In genomic region chr4:127076875-127077548, GRCm38 (mm10) we compare ENCODE assay signal across 8 mouse cellular contexts. TPM values are rescaled to one million over a fixed set of nuclear protein-coding genes. Genes with fewer than 3 reads are reported as not detected.
DNase-seq lines count a peak whose midpoint lies in the region; ATAC-seq and TF ChIP-seq lines count a peak whose summit lies in the region.

Gene Zmym6 (plus strand): TSS chr4:127077383.

- H3K9ac ChIP-seq in hindbrain, embryonic 16.5 days (ENCODE audit: low read depth, low read length) = peak within 1 kb of the TSS; percentile 68

- DNase-seq in adipocyte (ENCODE audit: low spot score) = peak; percentile 87
- peak; percentile 95 for DNase-seq in gastrocnemius, adult 2 months
- peak; percentile 92 for DNase-seq in left cerebral cortex, adult 11 months (ENCODE audit: low spot score)
- DNase-seq in lung, postnatal 36 days = peak; percentile 96
- peak; percentile 98 for DNase-seq in retina, postnatal 1 day
- peak; percentile 96 for DNase-seq in thymus, postnatal 4 days

- H3K27me3 ChIP-seq in hindbrain, embryonic 16.5 days (replicated peaks; ENCODE audit: control insufficient read depth, insufficient read depth, low read length) = no peaks in the 10 kb centered on the region

- H3K9me3 ChIP-seq in hindbrain, embryonic 16.5 days (ENCODE audit: control insufficient read depth, low read length) = no peaks in the 10 kb centered on the region

- no peak for TF ChIP-seq CTCF in cortical plate, adult 2 months (IDR thresholded peaks at IDR 0.05; ENCODE audit: extremely low read depth, insufficient read depth, low read length)
- TF ChIP-seq CTCF in gastrocnemius, adult 2 months (IDR thresholded peaks at IDR 0.05) = no peak

- TF ChIP-seq POLR2A in cortical plate, adult 2 months (IDR thresholded peaks at IDR 0.05; ENCODE audit: extremely low read depth, insufficient read depth, low read length) = peak; percentile 83

- no peaks in the 10 kb centered on the region for H3K36me3 ChIP-seq in hindbrain, embryonic 16.5 days (ENCODE audit: control insufficient read depth, insufficient read depth, low read length)

- WGBS in hindbrain, embryonic 16.5 days = under 1% methylated on average over 46 of the region's 46 CpGs

- intact Hi-C loops in gastrocnemius, adult 2 months (cut with DNase I) = loop anchor here (5.0 kb wide), 1 partner anchor 170 kb away; no protein-coding TSS in a partner anchor

- H3K4me3 ChIP-seq in cortical plate, adult 2 months (ENCODE audit: insufficient read depth, low read length) = peak within 1 kb of the TSS; percentile 54
- peak within 1 kb of the TSS; percentile 83 for H3K4me3 ChIP-seq in gastrocnemius, adult 2 months
- peak within 1 kb of the TSS; percentile 64 for H3K4me3 ChIP-seq in hindbrain, embryonic 16.5 days (ENCODE audit: low read length)

- ATAC-seq in hindbrain, embryonic 16.5 days = peak; percentile 98

- peaks cover 5% of the 10 kb centered on the region; the same call in 1 of the 2 replicates for H3K4me1 ChIP-seq in cortical plate, adult 2 months (ENCODE audit: control insufficient read depth, insufficient read depth, low read length)
- H3K4me1 ChIP-seq in hindbrain, embryonic 16.5 days (ENCODE audit: control insufficient read depth, insufficient read depth, low read depth, low read length) = peaks cover 15% of the 10 kb centered on the region

- H3K27ac ChIP-seq in cortical plate, adult 2 months (ENCODE audit: insufficient read depth, low read length) = peak within 1 kb of the TSS; percentile 62
- peak within 1 kb of the TSS; percentile 88 for H3K27ac ChIP-seq in gastrocnemius, adult 2 months
- peak within 1 kb of the TSS; percentile 89 for H3K27ac ChIP-seq in hindbrain, embryonic 16.5 days (ENCODE audit: low read depth, low read length)

- H3K4me2 ChIP-seq in hindbrain, embryonic 16.5 days (ENCODE audit: low read length) = peak within 1 kb of the TSS; percentile 68

RNA-seq across cellular contexts. Expression of gene Zmym6, which starts in this region (rescaled TPM):
- polyA plus RNA-seq in cortical plate, adult 2 months (2012; rRNA removed) = 40.3 and 48.0 TPM in 2 replicates
- 1 to 10 TPM; 3.2 to 7.2 TPM for total RNA-seq in gastrocnemius, adult 2 months (2021)
- 30.6 and 35.0 TPM in 2 replicates for polyA plus RNA-seq in hindbrain, embryonic 16.5 days (2015; fragmentation: Nextera tagmentation; extraction: Ambion mirVana)

Comparison
In these comparisons a context has a peak if more than half of its experiments do, and no peak if none do; other contexts are left out.
1. Peak in every context shown above with its lines: DNase-seq, ATAC-seq, H3K4me3 ChIP-seq and H3K27ac ChIP-seq.